In the genomic region with DNA sequence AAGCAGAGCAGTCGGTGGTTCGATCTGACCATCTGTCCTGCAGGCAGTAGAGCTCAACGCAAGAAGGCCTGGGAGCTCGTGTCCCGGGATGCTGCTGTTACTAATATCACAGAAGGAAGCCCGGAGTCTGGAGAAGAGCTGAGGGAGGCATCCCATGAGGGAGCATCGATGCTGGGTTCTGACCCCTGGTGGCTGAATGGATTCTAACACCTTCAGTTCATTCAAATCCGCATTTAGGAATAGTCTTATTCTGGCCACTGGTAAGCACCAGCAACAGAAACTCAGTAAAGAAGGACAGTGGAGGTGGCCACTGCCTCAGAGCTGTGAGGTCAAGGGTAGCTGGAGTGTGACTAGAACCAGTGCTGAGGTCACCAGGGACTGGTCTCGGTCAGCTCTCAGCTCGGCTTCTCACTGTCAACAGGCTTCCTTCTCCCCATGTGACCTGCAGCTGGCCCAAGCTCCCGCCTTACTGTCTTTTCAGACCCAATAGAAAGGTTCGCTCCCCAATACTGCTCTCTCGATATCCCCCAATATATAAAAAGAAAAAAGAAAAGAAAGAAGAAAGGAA, we compare ENCODE assay signal across 8 mouse cellular contexts. TPM values are rescaled to one million over a fixed set of nuclear protein-coding genes. Genes with fewer than 3 reads are reported as not detected.
DNase-seq lines count a peak whose midpoint lies in the region; ATAC-seq and TF ChIP-seq lines count a peak whose summit lies in the region.

No protein-coding gene starts in this region.

- no peaks in the 10 kb centered on the region; the same call in 1 of the 2 replicates for H3K4me1 ChIP-seq in lung, postnatal 0 days (ENCODE audit: insufficient read depth, low read depth, low read length)

- peak; percentile 75 for TF ChIP-seq CTCF in lung, postnatal 0 days (IDR thresholded peaks at IDR 0.05)

- H3K9me3 ChIP-seq in lung, postnatal 0 days (ENCODE audit: low read length): no peaks in the 10 kb centered on the region

- DNase-seq in gastrocnemius, adult 18-20 months (ENCODE audit: low spot score): peak; percentile 75
- no peak for DNase-seq in gastrocnemius, postnatal 25 days
- peak; percentile 55 for DNase-seq in adipocyte (ENCODE audit: low spot score)
- DNase-seq in embryo, embryonic 10.5 days (ENCODE audit: low spot score): peak; percentile 82
- DNase-seq in heart, adult 9 months (ENCODE audit: low spot score in 2 of 2): peak; percentile 36 to 70
- DNase-seq in kidney, postnatal 4 days: peak; percentile 62 to 70
- DNase-seq in lung, postnatal 0 days (ENCODE audit: low spot score): peak; percentile 65
- peak; percentile 52 for DNase-seq in skeletal muscle tissue, adult 2 months (ENCODE audit: low read depth, low spot score)

- ATAC-seq in lung, postnatal 0 days: no peak

- no peaks in the 10 kb centered on the region for H3K27me3 ChIP-seq in lung, postnatal 0 days (replicated peaks; ENCODE audit: insufficient read depth, low read length)

- H3K36me3 ChIP-seq in lung, postnatal 0 days (ENCODE audit: insufficient read depth, low read length): no peaks in the 10 kb centered on the region

- H3K27ac ChIP-seq in lung, postnatal 0 days (ENCODE audit: low read length): no peak overlapping the region

- no peak for TF ChIP-seq EP300 in lung, postnatal 0 days (IDR thresholded peaks at IDR 0.05)

- H3K9ac ChIP-seq in lung, postnatal 0 days (replicated peaks; ENCODE audit: low read depth): no peak overlapping the region

- H3K4me3 ChIP-seq in lung, postnatal 0 days (ENCODE audit: low read depth, low read length): no peak overlapping the region

- no peak overlapping the region for H3K4me2 ChIP-seq in lung, postnatal 0 days (replicated peaks; ENCODE audit: low read depth, low read length)

- WGBS in lung, postnatal 0 days: 18% methylated on average over 13 of the region's 13 CpGs

RNA-seq across cellular contexts. Expression of gene Hrh2, which starts 36.1 kb away (rescaled TPM):
- total RNA-seq in gastrocnemius, adult 18-20 months (2021): under 1 TPM; 0.05 to 0.19 TPM
- total RNA-seq in gastrocnemius, postnatal 25 days (2021): not detected
- 0.12 TPM in 2 replicates for polyA plus RNA-seq in lung, postnatal 0 days (2015; fragmentation: Nextera tagmentation; extraction: Ambion mirVana)
